Mouse (Mus musculus): ENCODE data around the gene Zbtb38. TPM values are rescaled to one million over a fixed set of nuclear protein-coding genes. Genes with fewer than 3 reads are reported as not detected.

Gene Zbtb38
- total RNA-seq, 2 experiments from 2014 or later = 16.7 to 24.2 TPM

DNA sequence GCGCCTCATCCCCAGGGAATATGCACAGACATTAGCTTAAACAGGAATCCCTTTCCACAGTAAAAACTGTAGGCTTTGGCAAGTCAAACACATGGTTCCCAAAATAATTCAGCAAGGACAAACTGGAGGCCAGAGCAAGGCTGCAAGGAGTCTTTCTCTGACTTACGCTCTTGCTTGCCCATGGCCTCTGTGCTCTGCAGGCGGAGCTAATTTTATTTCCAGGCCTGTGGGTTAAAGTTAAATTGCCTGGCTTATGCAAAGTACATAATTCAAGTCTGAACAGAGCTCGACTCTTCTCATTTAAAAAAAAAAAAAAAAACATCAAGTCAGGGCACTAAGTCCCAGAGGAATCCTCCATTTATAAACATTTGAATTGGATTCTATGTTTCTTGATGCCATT is 16.7 kb downstream of the Zbtb38 start:
- DNase-seq = no peak
- intact Hi-C loops (cut with DNase I) = no loop called here

DNA sequence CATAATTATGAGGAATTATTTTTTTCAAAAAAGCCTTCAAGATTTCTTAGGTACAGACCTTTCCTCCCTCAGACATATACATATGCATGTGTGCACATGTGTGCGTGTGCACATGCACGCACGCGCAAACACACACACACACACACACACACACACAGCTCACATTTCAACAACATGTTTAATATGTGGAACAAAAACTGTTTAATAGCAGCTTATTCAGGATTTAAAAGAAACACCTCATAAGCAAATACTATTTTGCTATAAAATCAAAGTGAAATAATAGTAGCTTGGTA is 19.3 kb downstream of the Zbtb38 start:
- intact Hi-C loops (cut with DNase I) = no loop called here

DNA sequence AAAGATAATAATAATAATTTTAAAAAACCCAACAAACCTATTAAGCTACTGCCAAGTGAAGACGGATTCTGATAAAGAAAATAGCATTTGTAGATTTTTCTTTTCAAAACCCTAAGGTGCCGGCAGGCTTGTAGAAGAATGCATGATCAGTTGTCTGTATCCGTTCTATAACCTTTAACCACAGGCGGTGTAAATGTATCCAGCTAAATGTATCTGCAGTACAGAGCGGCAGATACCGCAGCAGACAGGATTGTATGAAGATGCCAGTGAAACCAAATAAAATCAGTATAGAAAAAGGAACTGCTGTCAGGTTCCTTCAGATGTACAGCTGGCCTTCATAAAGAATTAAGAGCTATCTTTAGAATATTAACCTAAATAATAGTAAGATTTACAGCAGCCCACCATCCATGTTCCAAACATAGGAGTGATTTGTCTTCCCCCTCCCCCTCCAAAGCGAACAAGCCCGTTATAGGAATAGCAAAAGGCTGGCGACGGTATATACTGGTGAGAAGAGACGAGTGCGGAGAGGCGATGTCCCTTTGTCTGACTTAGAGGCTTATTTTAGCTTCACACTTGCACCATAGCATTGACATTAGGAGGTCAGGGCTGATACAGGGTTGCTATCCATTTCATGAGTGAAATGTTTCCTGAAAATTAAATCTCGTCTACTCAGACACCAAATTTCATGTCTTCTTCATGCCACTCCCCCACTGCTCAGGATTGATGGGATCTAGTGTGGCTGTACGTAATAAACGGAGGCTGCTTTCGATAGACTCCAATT is 19.8 kb downstream of the Zbtb38 start:
- intact Hi-C loops (cut with DNase I) = no loop called here

More for the DNA sequence above, 19.3 kb downstream of the Zbtb38 start:
- no peak for DNase-seq

DNA sequence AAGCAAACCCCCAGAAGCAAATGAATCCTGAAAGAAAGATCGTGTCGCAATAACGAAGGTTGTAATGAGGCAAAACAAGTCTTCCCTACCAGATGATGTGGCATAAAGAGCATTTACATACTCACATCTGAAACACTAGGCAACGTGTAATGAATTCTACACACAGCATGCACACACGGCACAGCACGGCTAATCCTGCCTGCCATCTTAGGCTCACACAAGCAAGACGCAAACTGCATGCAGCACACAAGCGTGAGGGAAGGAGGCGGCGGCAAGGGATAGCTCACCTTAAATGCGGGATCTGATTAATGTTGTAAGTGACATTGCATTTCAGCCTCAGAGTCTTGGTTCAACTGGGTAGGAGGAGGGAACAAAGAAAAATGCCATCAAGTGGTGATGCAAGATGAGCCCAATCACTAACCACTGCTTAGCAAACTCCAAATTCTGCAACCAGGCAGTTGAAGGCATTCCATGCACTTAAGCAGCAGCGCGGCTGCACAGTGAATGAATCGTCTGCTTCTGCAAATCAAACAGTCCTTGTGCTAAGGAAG is 20.6 kb downstream of the Zbtb38 start:
- no peak for DNase-seq
- intact Hi-C loops (cut with DNase I) = no loop called here

More for the DNA sequence above, 19.8 kb downstream of the Zbtb38 start:
- no peak for DNase-seq

DNA sequence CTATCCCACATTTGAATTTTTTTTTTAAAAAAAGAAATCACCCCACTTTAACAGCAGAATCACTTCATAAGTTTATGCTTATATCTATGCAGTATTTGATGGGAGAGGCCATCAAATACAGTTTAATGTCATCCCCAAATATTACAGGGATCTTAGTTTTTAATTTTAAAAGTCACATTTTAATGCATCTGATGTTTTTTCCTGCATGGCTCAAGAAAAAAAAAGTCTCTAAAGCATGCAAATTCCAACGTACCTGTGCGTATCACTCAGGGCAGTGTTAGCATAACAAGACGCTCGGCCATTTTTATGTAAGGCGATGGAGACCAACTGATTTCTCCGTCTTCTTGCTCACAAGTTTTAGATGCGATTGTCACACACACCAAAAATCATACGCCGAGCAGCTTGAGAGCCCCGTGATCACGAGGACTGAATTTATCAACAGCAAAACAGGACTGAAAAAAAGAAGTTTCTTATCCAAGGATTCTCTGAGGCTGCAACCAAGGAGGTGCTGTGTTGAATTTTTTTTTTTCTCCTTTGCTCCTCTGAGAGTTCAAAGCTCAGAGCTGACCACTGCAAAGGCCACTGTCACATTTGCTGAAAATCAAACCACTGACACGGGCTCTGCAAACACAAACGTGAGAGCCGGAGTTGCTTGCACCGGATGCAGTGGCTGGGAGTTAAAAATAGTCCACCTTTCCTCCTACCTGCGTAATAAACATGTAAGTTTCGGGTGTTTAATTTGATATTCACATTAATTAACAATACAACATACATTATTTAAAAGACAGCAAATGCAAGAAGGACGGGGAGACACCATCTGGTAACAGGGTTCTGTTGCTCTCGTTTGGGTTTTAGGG is 21.4 kb downstream of the Zbtb38 start:
- no peak for DNase-seq
- intact Hi-C loops (cut with DNase I) = no loop called here

DNA sequence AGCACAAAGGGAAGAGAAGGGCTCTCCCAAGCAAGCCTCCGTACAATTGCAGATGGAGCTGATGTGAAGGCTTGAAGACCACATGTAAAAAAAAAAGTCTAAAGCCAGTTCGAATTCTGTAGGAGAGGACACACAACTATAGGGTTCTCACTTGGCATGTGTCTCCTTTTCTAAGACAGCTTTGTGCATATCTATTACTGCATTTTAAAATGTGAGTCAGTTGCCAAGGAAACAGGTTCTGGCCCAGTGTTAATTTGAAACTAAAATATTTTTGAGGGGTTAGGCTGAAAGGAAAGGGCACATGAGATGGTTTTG is 22.4 kb downstream of the Zbtb38 start:
- DNase-seq = no peak
- intact Hi-C loops (cut with DNase I) = no loop called here

DNA sequence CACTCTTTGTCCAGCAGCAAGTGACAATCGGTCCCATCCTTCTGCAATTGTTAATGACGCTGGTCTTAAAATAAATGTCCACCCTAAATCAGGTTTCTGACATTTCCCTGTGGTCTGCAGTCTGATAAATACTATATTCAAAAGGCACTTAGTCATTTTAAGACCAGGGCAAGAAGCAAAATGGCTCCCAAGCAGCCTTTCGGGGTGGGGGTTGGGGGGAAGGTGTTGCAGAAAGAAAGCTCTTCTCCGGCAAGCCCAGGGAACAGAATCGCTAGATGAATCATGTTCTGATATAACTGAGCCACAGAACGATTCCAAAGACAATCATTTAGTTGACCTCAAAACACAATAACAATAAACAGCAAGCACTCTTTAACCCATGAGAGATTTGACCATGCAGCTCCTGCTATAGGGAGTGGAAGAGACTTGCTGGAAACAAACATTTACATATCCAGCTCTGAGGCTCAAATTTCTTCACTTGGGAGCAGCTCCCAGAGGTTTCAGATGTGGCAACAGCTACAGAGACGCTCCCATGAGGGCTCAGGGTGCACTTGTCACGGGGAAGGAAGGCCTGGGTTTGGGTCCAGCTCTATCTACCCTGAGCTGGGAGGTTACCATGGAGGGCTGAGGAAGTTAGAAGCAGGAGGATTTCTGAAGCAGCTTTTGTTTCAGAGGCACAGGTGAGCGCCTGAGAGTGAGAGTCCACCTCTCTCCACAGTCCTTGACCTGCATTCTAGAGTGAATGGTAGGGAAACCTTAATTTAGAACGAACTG is 22.9 kb downstream of the Zbtb38 start:
- no peak for DNase-seq
- intact Hi-C loops (cut with DNase I) = no loop called here

- no peak for DNase-seq
- intact Hi-C loops (cut with DNase I) = no loop called here
Observed at GRCm38 (mm10) chr9:96728338-96729162, 24.1 kb downstream of the Zbtb38 start.

- intact Hi-C loops (cut with DNase I) = no loop called here
- DNase-seq = no peak
Observed at GRCm38 (mm10) chr9:96727688-96728087, 24.9 kb downstream of the Zbtb38 start.

DNA sequence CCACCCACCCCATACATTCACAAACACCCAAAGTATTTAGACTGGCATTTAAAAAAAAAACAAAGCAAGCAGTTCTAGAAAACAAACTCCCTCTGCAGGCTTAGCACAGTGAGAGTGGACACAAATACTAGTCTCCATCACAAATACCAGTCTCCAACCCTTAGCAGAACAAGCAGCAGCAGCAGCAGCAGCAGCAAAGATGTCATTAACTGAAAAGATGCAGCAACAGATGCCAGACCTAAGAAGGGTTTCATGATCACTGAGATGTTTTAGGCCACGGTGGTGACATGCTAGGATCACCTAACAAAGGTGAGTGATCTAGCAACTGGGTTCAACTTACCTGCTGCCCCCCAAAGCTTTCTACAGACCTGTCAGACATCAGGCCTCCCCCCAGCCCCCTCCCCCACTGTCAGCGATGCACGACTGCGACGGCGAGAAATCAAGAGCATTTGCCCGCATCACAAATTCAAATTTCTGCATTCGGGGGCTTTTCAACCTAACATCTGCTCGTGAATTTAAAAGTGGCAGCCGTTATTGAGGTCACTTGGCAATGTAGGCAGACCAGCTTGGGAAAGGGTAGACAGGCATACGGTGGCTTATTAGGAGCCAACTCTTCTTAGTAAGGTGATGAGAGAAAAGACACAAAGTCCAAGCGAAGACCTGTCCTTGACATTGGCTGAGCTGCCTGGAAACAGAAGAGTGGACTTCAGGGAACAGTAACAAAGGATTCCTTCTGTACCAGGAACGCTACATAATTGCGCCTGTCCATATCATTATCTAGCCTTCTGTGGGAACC is 26.1 kb downstream of the Zbtb38 start:
- no peak for DNase-seq
- intact Hi-C loops (cut with DNase I) = no loop called here

GRCm38 (mm10) chr9:96725582-96726320 is 26.9 kb downstream of the Zbtb38 start:
- DNase-seq = no peak
- intact Hi-C loops (cut with DNase I) = no loop called here

- intact Hi-C loops (cut with DNase I) = no loop called here
Observed at GRCm38 (mm10) chr9:96723650-96724049, 29.0 kb downstream of the Zbtb38 start.

GRCm38 (mm10) chr9:96721163-96721799 is 31.4 kb downstream of the Zbtb38 start:
- intact Hi-C loops (cut with DNase I) = no loop called here

More at GRCm38 (mm10) chr9:96723650-96724049, 29.0 kb downstream of the Zbtb38 start:
- no peak for DNase-seq

GRCm38 (mm10) chr9:96720510-96721162 is 32.0 kb downstream of the Zbtb38 start:
- intact Hi-C loops (cut with DNase I) = no loop called here
- no peak for DNase-seq

More at GRCm38 (mm10) chr9:96721163-96721799, 31.4 kb downstream of the Zbtb38 start:
- no peak for DNase-seq

DNA sequence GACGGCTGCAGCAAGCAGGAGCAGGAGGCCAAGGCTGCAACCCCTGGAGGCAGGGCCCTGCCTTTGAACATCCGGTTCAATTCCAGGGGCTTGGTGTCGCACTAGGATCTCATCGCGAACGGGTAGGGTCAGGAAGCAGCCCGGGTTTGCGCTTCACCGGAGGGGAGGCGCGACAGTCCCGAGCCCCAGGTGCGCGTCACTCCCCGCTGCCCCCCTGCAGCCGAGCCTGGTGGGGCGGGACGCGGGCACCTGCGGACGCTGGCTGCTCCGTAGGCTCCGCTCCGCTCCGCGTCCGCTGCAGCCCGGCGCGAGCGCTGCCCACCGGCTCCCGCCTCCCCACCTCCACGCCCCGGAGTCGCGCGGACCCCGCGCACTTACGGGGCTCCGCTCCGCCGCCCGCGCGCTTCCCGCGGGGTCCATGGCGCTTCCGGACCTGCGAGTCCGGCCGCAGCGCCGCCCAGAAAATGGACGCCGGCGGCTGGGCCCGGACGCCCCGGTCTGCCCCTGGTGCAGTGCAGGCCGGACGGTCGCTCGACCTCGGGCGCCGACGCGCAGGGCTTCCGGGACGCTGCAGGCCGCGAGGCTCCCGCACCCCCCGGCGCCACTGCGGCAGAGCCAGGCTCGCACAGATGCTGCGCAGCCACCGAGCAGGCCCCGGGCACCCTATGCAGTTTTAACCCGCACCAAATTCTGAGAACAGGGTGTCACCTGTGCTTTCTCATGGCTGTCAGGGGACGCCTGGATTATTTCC is 33.0 kb downstream of the Zbtb38 start:
- intact Hi-C loops (cut with DNase I) = no loop called here
- peak; percentile 61 to 73 for DNase-seq

DNA sequence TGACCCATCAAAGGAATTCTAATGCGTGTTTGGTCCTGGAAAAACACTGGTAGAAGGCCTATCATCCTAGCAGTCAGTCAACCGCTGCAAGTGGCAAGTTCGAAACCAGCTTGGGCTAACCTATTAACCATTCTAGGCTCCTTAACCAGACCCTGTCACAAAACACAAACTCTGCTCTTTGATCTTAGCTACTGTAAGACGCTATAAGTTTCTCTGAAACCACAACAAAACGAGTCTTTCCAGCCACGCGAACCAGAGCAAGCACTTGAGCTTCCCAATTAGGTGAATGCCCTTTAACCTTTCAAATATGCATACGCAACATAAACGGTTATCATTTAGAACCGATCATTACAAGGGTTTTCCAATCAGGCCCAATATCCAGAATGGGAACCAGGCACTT is 33.7 kb downstream of the Zbtb38 start:
- intact Hi-C loops (cut with DNase I) = no loop called here
- DNase-seq = no peak

DNA sequence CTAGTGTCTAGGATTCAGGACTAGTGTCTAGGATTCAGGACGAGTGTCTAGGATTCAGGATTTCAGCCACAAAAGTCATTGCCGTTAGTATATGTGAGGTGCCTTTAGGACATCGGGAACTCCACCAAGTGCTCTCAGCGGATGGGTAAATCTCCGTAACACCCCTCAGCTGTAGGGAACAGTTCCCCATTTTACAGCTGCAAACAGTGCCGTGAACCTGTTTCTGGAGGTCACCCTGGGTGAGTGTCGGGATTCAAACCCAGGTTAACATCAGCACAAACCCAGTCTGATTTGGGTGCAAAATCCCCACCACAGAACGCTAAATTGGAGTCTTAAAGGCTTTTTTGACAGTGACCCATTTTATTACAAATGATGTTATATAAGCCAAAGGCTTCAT is 34.2 kb downstream of the Zbtb38 start:
- no peak for DNase-seq
- intact Hi-C loops (cut with DNase I) = no loop called here

Data from gastrocnemius, postnatal 36 days (tissue).